Mouse (Mus musculus) cerebellum, adult 9-11 months (tissue): Measurements from ENCODE around the gene Slamf8.

Experiments used
- DNase-seq: peaks from one replicate; pipeline ENCODE4 v3.0.0; 2022

Gene Slamf8

GRCm38 (mm10) chr1:172590385-172590784, at the start of gene Slamf8:
Slamf8 (minus strand) TSS chr1:172590568.
- no peak for DNase-seq

GRCm38 (mm10) chr1:172638781-172639180, 48.4 kb upstream of the Slamf8 start:
- no peak for DNase-seq

GRCm38 (mm10) chr1:172637801-172638200, 47.4 kb upstream of the Slamf8 start:
- no peak for DNase-seq

GRCm38 (mm10) chr1:172636266-172636665, 45.9 kb upstream of the Slamf8 start:
- DNase-seq, result no peak

- no peak for DNase-seq
These were observed 44.9 kb upstream of the Slamf8 start for GRCm38 (mm10) chr1:172635258-172635657.

GRCm38 (mm10) chr1:172634136-172634535, 43.8 kb upstream of the Slamf8 start:
- DNase-seq, result no peak

GRCm38 (mm10) chr1:172632451-172633326, 42.3 kb upstream of the Slamf8 start, which contains the start of gene Dusp23:
Dusp23 (minus strand) TSS chr1:172632962.
- peak; percentile 98 for DNase-seq

GRCm38 (mm10) chr1:172631721-172632120, 41.4 kb upstream of the Slamf8 start:
- peak; percentile 39 for DNase-seq

GRCm38 (mm10) chr1:172629831-172630230, 39.5 kb upstream of the Slamf8 start:
- no peak for DNase-seq

- DNase-seq, result no peak
These were observed 35.9 kb upstream of the Slamf8 start for GRCm38 (mm10) chr1:172626306-172626705.

- no peak for DNase-seq
These were observed 33.7 kb upstream of the Slamf8 start for GRCm38 (mm10) chr1:172624081-172624480.

GRCm38 (mm10) chr1:172623599-172623998, 33.2 kb upstream of the Slamf8 start:
- DNase-seq, result no peak

GRCm38 (mm10) chr1:172619235-172619634, 28.9 kb upstream of the Slamf8 start:
- DNase-seq, result peak; percentile 62

- DNase-seq, result no peak
These were observed 27.8 kb upstream of the Slamf8 start for GRCm38 (mm10) chr1:172618141-172618540.

GRCm38 (mm10) chr1:172617365-172618076, 27.2 kb upstream of the Slamf8 start:
- no peak for DNase-seq

- no peak for DNase-seq
These were observed 26.4 kb upstream of the Slamf8 start for GRCm38 (mm10) chr1:172616537-172617300.

- DNase-seq, result no peak
These were observed 25.0 kb upstream of the Slamf8 start for GRCm38 (mm10) chr1:172615412-172615811.

- no peak for DNase-seq
These were observed 24.3 kb upstream of the Slamf8 start for GRCm38 (mm10) chr1:172614654-172615053.

- DNase-seq, result no peak
These were observed 22.4 kb upstream of the Slamf8 start for GRCm38 (mm10) chr1:172612745-172613144.

GRCm38 (mm10) chr1:172611304-172611703, 20.9 kb upstream of the Slamf8 start:
- no peak for DNase-seq

GRCm38 (mm10) chr1:172602326-172602725, 12.0 kb upstream of the Slamf8 start, which contains the start of gene Fcrl6:
Fcrl6 (minus strand) TSS chr1:172602551.
- DNase-seq, result no peak

GRCm38 (mm10) chr1:172594495-172594894, 4.1 kb upstream of the Slamf8 start:
- DNase-seq, result no peak

- no peak for DNase-seq
These were observed 3.6 kb upstream of the Slamf8 start for GRCm38 (mm10) chr1:172593956-172594355.
